Mouse (Mus musculus): Measurements from ENCODE around the gene Arhgdia.

- no peak for TF ChIP-seq CTCF (conservative IDR thresholded peaks at IDR 0.05; ENCODE audit: low read length)
- no peak for TF ChIP-seq POU5F1 (IDR thresholded peaks at IDR 0.05; ENCODE audit: borderline replicate concordance, low read length)
Observed at GRCm38 (mm10) chr11:120535145-120535544, 46.3 kb downstream of the Arhgdia start.
